In genomic region chr2:132573280-132573679, GRCm38 (mm10) we compare ENCODE assay signal across 18 mouse cellular contexts. TPM values are rescaled to one million over a fixed set of nuclear protein-coding genes. Genes with fewer than 3 reads are reported as not detected.
DNase-seq lines count a peak whose midpoint lies in the region; ATAC-seq lines count a peak whose summit lies in the region.
"Had no signal": no experiment of that assay in that cellular context is flagged by ENCODE, and none has a peak within 500 bp of the region (broad histone marks: within the 10 kb centered on the region; RNA-seq: fewer than 3 reads in every experiment).

No protein-coding gene starts in this region.

- peak overlapping the region; percentile 56 for H3K4me2 ChIP-seq in liver, embryonic 13.5 days
- H3K4me2 ChIP-seq: embryonic facial prominence, embryonic 13.5 days; heart, embryonic 15.5 days had no signal

- ATAC-seq in liver, embryonic 13.5 days (ENCODE audit: low read depth), result peak; percentile 39
- ATAC-seq in inflammation-experienced regulatory T-cells, adult 6 months, result no peak

- peaks cover 50% of the 10 kb centered on the region for H3K4me1 ChIP-seq in liver, embryonic 13.5 days (replicated peaks)

- intact Hi-C loops in heart, postnatal 10 days (cut with DNase I), result loop anchor here (2.0 to 5.0 kb wide), 2 partner anchors 41 to 128 kb away; no protein-coding TSS in a partner anchor

- peak overlapping the region; percentile 64 for H3K9ac ChIP-seq in liver, embryonic 13.5 days
- H3K9ac ChIP-seq: embryonic facial prominence, embryonic 13.5 days; heart, embryonic 15.5 days had no signal

- peak overlapping the region; percentile 85 for H3K27ac ChIP-seq in liver, embryonic 13.5 days
- H3K27ac ChIP-seq: embryonic facial prominence, embryonic 13.5 days; heart, embryonic 15.5 days; limb, embryonic 10.5 days; macrophage had no signal

- no peaks in the 10 kb centered on the region for H3K9me3 ChIP-seq in liver, embryonic 13.5 days (replicated peaks)
- H3K9me3 ChIP-seq: embryonic facial prominence, embryonic 13.5 days; heart, embryonic 15.5 days; limb, embryonic 10.5 days had no signal

- peak; percentile 29 for DNase-seq in heart, adult 11 months
- DNase-seq in heart, postnatal 10 days, result no peak
- peak; percentile 47 to 61 for DNase-seq in spleen, postnatal 4 days (ENCODE audit: low spot score in 2 of 2)
- DNase-seq in spleen, postnatal 10 days (ENCODE audit: low spot score in 2 of 2), result no peak
- peak; percentile 74 for DNase-seq in liver, embryonic 13.5 days
- no peak for DNase-seq in kidney, adult 18-20 months
- no peak for DNase-seq in gastrocnemius, postnatal 4 days (ENCODE audit: low spot score in 2 of 2)
- DNase-seq: adrenal gland, postnatal 10 days; cerebellum, adult 8-10 months; gastrocnemius, postnatal 14 days; layer of hippocampus, postnatal 36 days; lung, adult 2 months; thymus, postnatal 4 days had no signal

- H3K4me3 ChIP-seq in liver, embryonic 13.5 days (replicated peaks), result peak overlapping the region; percentile 41
- H3K4me3 ChIP-seq: embryonic facial prominence, embryonic 13.5 days; heart, embryonic 15.5 days; limb, embryonic 10.5 days had no signal

- 33% methylated on average over 2 of the region's 2 CpGs for WGBS in liver, embryonic 13.5 days (ENCODE audit: insufficient replicate concordance)

- peaks cover 36% of the 10 kb centered on the region for H3K36me3 ChIP-seq in liver, embryonic 13.5 days

- H3K27me3 ChIP-seq in liver, embryonic 13.5 days, result no peaks in the 10 kb centered on the region
- H3K27me3 ChIP-seq: embryonic facial prominence, embryonic 13.5 days; heart, embryonic 15.5 days had no signal

RNA-seq across cellular contexts. Expression of gene Gpcpd1, which starts 14.2 kb away (rescaled TPM):
- 100 to 1,000 TPM; 118 to 190 TPM for total RNA-seq in heart, postnatal 10 days (2021)
- 64.5 and 67.6 TPM in 2 replicates for polyA plus RNA-seq in liver, embryonic 13.5 days (2015; fragmentation: Nextera tagmentation; extraction: Ambion mirVana)
- 10 to 100 TPM; 53.3 to 61.3 (median 53.8) TPM for polyA plus RNA-seq in inflammation-experienced regulatory T-cells, adult 6 months (2017; shearing (Covaris generic))
- total RNA-seq in gastrocnemius, postnatal 4 days (2021), result 10 to 100 TPM; 47.9 to 59.3 TPM

Comparison
In these comparisons a context has a peak if more than half of its experiments do, and no peak if none do; other contexts are left out.
1. DNase-seq: peak in heart, adult 11 months (single experiment), spleen, postnatal 4 days (2 of 2) and liver, embryonic 13.5 days (single experiment); none in heart, postnatal 10 days (0 of 2), spleen, postnatal 10 days (0 of 2), kidney, adult 18-20 months (single experiment) and gastrocnemius, postnatal 4 days (0 of 2).